Comparison of ENCODE assay signal across 11 mouse cellular contexts in genomic region chr17:35782398-35782797, GRCm38 (mm10). TPM values are rescaled to one million over a fixed set of nuclear protein-coding genes. Genes with fewer than 3 reads are reported as not detected.
DNase-seq lines count a peak whose midpoint lies in the region; ATAC-seq and TF ChIP-seq lines count a peak whose summit lies in the region.
"Had no signal": no experiment of that assay in that cellular context is flagged by ENCODE, and none has a peak within 500 bp of the region (broad histone marks: within the 10 kb centered on the region; RNA-seq: fewer than 3 reads in every experiment).

No protein-coding gene starts in this region.

- 80% methylated on average over 2 of the region's 2 CpGs for WGBS in hindbrain, postnatal 0 days
- WGBS in hindbrain, embryonic 12.5 days, result 68% methylated on average over 2 of the region's 2 CpGs
- 65% methylated on average over 2 of the region's 2 CpGs for WGBS in midbrain, embryonic 14.5 days
- 79% methylated on average over 2 of the region's 2 CpGs for WGBS in midbrain, embryonic 15.5 days
- 79% methylated on average over 2 of the region's 2 CpGs for WGBS in embryonic facial prominence, embryonic 10.5 days

- no peak overlapping the region for H3K4me2 ChIP-seq in hindbrain, postnatal 0 days (ENCODE audit: low read depth, low read length)
- H3K4me2 ChIP-seq in hindbrain, embryonic 12.5 days (replicated peaks), result no peak overlapping the region
- no peak overlapping the region for H3K4me2 ChIP-seq in midbrain, embryonic 14.5 days (ENCODE audit: low read length)
- H3K4me2 ChIP-seq in midbrain, embryonic 15.5 days, result no peak overlapping the region
- H3K4me2 ChIP-seq: neural tube, embryonic 15.5 days had no signal

- H3K36me3 ChIP-seq in hindbrain, postnatal 0 days (ENCODE audit: insufficient read depth, low read length), result no peaks in the 10 kb centered on the region
- H3K36me3 ChIP-seq in hindbrain, embryonic 12.5 days, result no peaks in the 10 kb centered on the region
- no peaks in the 10 kb centered on the region for H3K36me3 ChIP-seq in midbrain, embryonic 14.5 days (ENCODE audit: control insufficient read depth, insufficient read depth, low read length)
- H3K36me3 ChIP-seq in midbrain, embryonic 15.5 days (replicated peaks), result no peaks in the 10 kb centered on the region
- H3K36me3 ChIP-seq in embryonic facial prominence, embryonic 10.5 days (replicated peaks), result no peaks in the 10 kb centered on the region
- H3K36me3 ChIP-seq: neural tube, embryonic 15.5 days had no signal

- H3K27ac ChIP-seq in hindbrain, postnatal 0 days, result no peak overlapping the region
- no peak overlapping the region for H3K27ac ChIP-seq in hindbrain, embryonic 12.5 days
- H3K27ac ChIP-seq in midbrain, embryonic 14.5 days (replicated peaks; ENCODE audit: low read depth, low read length), result no peak overlapping the region
- H3K27ac ChIP-seq in midbrain, embryonic 15.5 days, result no peak overlapping the region
- no peak overlapping the region for H3K27ac ChIP-seq in embryonic facial prominence, embryonic 10.5 days (replicated peaks)
- H3K27ac ChIP-seq: neural tube, embryonic 15.5 days had no signal

- DNase-seq in hindbrain, postnatal 0 days (ENCODE audit: low spot score), result peak; percentile 15
- peak; percentile 35 for DNase-seq in midbrain, embryonic 14.5 days
- peak; percentile 25 for DNase-seq in embryonic facial prominence, embryonic 10.5 days (ENCODE audit: low spot score)
- DNase-seq in thymus, postnatal 14 days, result peak; percentile 51
- DNase-seq in layer of hippocampus, adult 9-11 months, result no peak
- DNase-seq in Muller cell, postnatal 12 days (ENCODE audit: inconsistent ontology term), result no peak
- DNase-seq: cerebellum, postnatal 25 days; heart, adult 18-20 months had no signal

- no peaks in the 10 kb centered on the region for H3K27me3 ChIP-seq in hindbrain, postnatal 0 days (ENCODE audit: insufficient read depth, low read length)
- no peaks in the 10 kb centered on the region for H3K27me3 ChIP-seq in hindbrain, embryonic 12.5 days
- H3K27me3 ChIP-seq in midbrain, embryonic 14.5 days (ENCODE audit: control insufficient read depth, insufficient read depth, low read length), result no peaks in the 10 kb centered on the region
- no peaks in the 10 kb centered on the region for H3K27me3 ChIP-seq in midbrain, embryonic 15.5 days (replicated peaks)
- H3K27me3 ChIP-seq in embryonic facial prominence, embryonic 10.5 days (replicated peaks; ENCODE audit: low read depth, poor library complexity, severe bottlenecking), result no peaks in the 10 kb centered on the region
- H3K27me3 ChIP-seq: neural tube, embryonic 15.5 days had no signal

- H3K4me3 ChIP-seq in hindbrain, postnatal 0 days (ENCODE audit: low read length), result no peak overlapping the region
- no peak overlapping the region for H3K4me3 ChIP-seq in hindbrain, embryonic 12.5 days
- H3K4me3 ChIP-seq in midbrain, embryonic 14.5 days (replicated peaks; ENCODE audit: low read depth, low read length), result no peak overlapping the region
- no peak overlapping the region for H3K4me3 ChIP-seq in midbrain, embryonic 15.5 days
- H3K4me3 ChIP-seq in embryonic facial prominence, embryonic 10.5 days, result no peak overlapping the region
- H3K4me3 ChIP-seq: neural tube, embryonic 15.5 days had no signal

- peak; percentile 50 for TF ChIP-seq CTCF in hindbrain, postnatal 0 days (IDR thresholded peaks at IDR 0.05; ENCODE audit: low read depth)

- no peaks in the 10 kb centered on the region for H3K9me3 ChIP-seq in hindbrain, postnatal 0 days (ENCODE audit: low read length)
- no peaks in the 10 kb centered on the region for H3K9me3 ChIP-seq in hindbrain, embryonic 12.5 days (replicated peaks)
- H3K9me3 ChIP-seq in midbrain, embryonic 14.5 days (ENCODE audit: control insufficient read depth, low read length), result no peaks in the 10 kb centered on the region
- H3K9me3 ChIP-seq in midbrain, embryonic 15.5 days, result no peaks in the 10 kb centered on the region
- no peaks in the 10 kb centered on the region for H3K9me3 ChIP-seq in embryonic facial prominence, embryonic 10.5 days
- H3K9me3 ChIP-seq: neural tube, embryonic 15.5 days had no signal

- H3K9ac ChIP-seq in hindbrain, postnatal 0 days (replicated peaks; ENCODE audit: low read length), result no peak overlapping the region
- H3K9ac ChIP-seq in hindbrain, embryonic 12.5 days, result no peak overlapping the region
- H3K9ac ChIP-seq in midbrain, embryonic 14.5 days (replicated peaks; ENCODE audit: low read length), result no peak overlapping the region
- no peak overlapping the region for H3K9ac ChIP-seq in midbrain, embryonic 15.5 days
- H3K9ac ChIP-seq: neural tube, embryonic 15.5 days had no signal

- H3K4me1 ChIP-seq in hindbrain, postnatal 0 days (ENCODE audit: insufficient read depth, low read length), result 0 out of 2 replicates have a peak, but pooled peaks cover 3% of the 10 kb centered on the region
- H3K4me1 ChIP-seq in hindbrain, embryonic 12.5 days, result no peaks in the 10 kb centered on the region
- no peaks in the 10 kb centered on the region for H3K4me1 ChIP-seq in midbrain, embryonic 14.5 days (ENCODE audit: control insufficient read depth, insufficient read depth, low read length)
- no peaks in the 10 kb centered on the region for H3K4me1 ChIP-seq in midbrain, embryonic 15.5 days
- peaks cover 2% of the 10 kb centered on the region for H3K4me1 ChIP-seq in embryonic facial prominence, embryonic 10.5 days

- ATAC-seq in hindbrain, postnatal 0 days, result no peak
- no peak for ATAC-seq in hindbrain, embryonic 12.5 days (ENCODE audit: low FRiP score)
- ATAC-seq in midbrain, embryonic 14.5 days (ENCODE audit: low FRiP score, low TSS enrichment), result no peak
- no peak for ATAC-seq in midbrain, embryonic 15.5 days (replicated peaks)

RNA-seq across cellular contexts. Expression of gene Ier3, which starts 39.1 kb away (rescaled TPM):
- total RNA-seq in hindbrain, postnatal 0 days (2014; rRNA removed), result 13.7 and 19.4 TPM in 2 replicates
- polyA plus RNA-seq in hindbrain, postnatal 0 days (2015; fragmentation: Nextera tagmentation; extraction: Ambion mirVana), result 18.3 and 19.4 TPM in 2 replicates
- 5.8 and 6.3 TPM in 2 replicates for polyA plus RNA-seq in hindbrain, embryonic 12.5 days (2016; fragmentation: Nextera tagmentation; extraction: Ambion mirVana)
- polyA plus RNA-seq in midbrain, embryonic 14.5 days (2014; fragmentation: Nextera tagmentation; extraction: Ambion mirVana), result 3.3 and 4.0 TPM in 2 replicates
- 9.7 and 9.9 TPM in 2 replicates for polyA plus RNA-seq in midbrain, embryonic 15.5 days (2015; fragmentation: Nextera tagmentation; extraction: Ambion mirVana)
- 3.7 and 4.4 TPM in 2 replicates for polyA plus RNA-seq in embryonic facial prominence, embryonic 10.5 days (2016; fragmentation: Nextera tagmentation; extraction: Ambion mirVana)

RNA-seq across cellular contexts. Expression of gene Flot1, which starts 40.6 kb away (rescaled TPM):
- 94.1 and 142 TPM in 2 replicates for total RNA-seq in hindbrain, postnatal 0 days (2014; rRNA removed)
- polyA plus RNA-seq in hindbrain, postnatal 0 days (2015; fragmentation: Nextera tagmentation; extraction: Ambion mirVana), result 162 TPM in 2 replicates
- 50.9 and 60.3 TPM in 2 replicates for polyA plus RNA-seq in hindbrain, embryonic 12.5 days (2016; fragmentation: Nextera tagmentation; extraction: Ambion mirVana)
- 59.9 and 74.0 TPM in 2 replicates for polyA plus RNA-seq in midbrain, embryonic 14.5 days (2014; fragmentation: Nextera tagmentation; extraction: Ambion mirVana)
- 86.8 and 98.0 TPM in 2 replicates for polyA plus RNA-seq in midbrain, embryonic 15.5 days (2015; fragmentation: Nextera tagmentation; extraction: Ambion mirVana)
- polyA plus RNA-seq in embryonic facial prominence, embryonic 10.5 days (2016; fragmentation: Nextera tagmentation; extraction: Ambion mirVana), result 45.9 and 49.2 TPM in 2 replicates

RNA-seq across cellular contexts. Expression of gene Tubb5, which starts 55.7 kb away (rescaled TPM):
- 3,311 and 3,326 TPM in 2 replicates for total RNA-seq in hindbrain, postnatal 0 days (2014; rRNA removed)
- 1,502 and 1,606 TPM in 2 replicates for polyA plus RNA-seq in hindbrain, postnatal 0 days (2015; fragmentation: Nextera tagmentation; extraction: Ambion mirVana)
- polyA plus RNA-seq in hindbrain, embryonic 12.5 days (2016; fragmentation: Nextera tagmentation; extraction: Ambion mirVana), result 1,505 and 1,511 TPM in 2 replicates
- polyA plus RNA-seq in midbrain, embryonic 14.5 days (2014; fragmentation: Nextera tagmentation; extraction: Ambion mirVana), result 1,880 and 2,054 TPM in 2 replicates
- polyA plus RNA-seq in midbrain, embryonic 15.5 days (2015; fragmentation: Nextera tagmentation; extraction: Ambion mirVana), result 1,854 and 1,858 TPM in 2 replicates
- 1,654 and 1,662 TPM in 2 replicates for polyA plus RNA-seq in embryonic facial prominence, embryonic 10.5 days (2016; fragmentation: Nextera tagmentation; extraction: Ambion mirVana)

RNA-seq across cellular contexts. Expression of gene Mdc1, which starts 58.9 kb away (rescaled TPM):
- total RNA-seq in hindbrain, postnatal 0 days (2014; rRNA removed), result 14.7 and 26.7 TPM in 2 replicates
- polyA plus RNA-seq in hindbrain, postnatal 0 days (2015; fragmentation: Nextera tagmentation; extraction: Ambion mirVana), result 3.9 and 4.1 TPM in 2 replicates
- polyA plus RNA-seq in hindbrain, embryonic 12.5 days (2016; fragmentation: Nextera tagmentation; extraction: Ambion mirVana), result 14.4 and 18.2 TPM in 2 replicates
- 7.3 and 8.2 TPM in 2 replicates for polyA plus RNA-seq in midbrain, embryonic 14.5 days (2014; fragmentation: Nextera tagmentation; extraction: Ambion mirVana)
- 9.0 and 10.7 TPM in 2 replicates for polyA plus RNA-seq in midbrain, embryonic 15.5 days (2015; fragmentation: Nextera tagmentation; extraction: Ambion mirVana)
- 18.4 and 21.2 TPM in 2 replicates for polyA plus RNA-seq in embryonic facial prominence, embryonic 10.5 days (2016; fragmentation: Nextera tagmentation; extraction: Ambion mirVana)

Comparison
In these comparisons a context has a peak if more than half of its experiments do, and no peak if none do; other contexts are left out.
1. DNase-seq: peak in hindbrain, postnatal 0 days (single experiment), midbrain, embryonic 14.5 days (single experiment), embryonic facial prominence, embryonic 10.5 days (single experiment) and thymus, postnatal 14 days (single experiment); none in layer of hippocampus, adult 9-11 months (single experiment) and Muller cell, postnatal 12 days (single experiment).